Mouse (Mus musculus): Measurements from ENCODE around the gene Il21r. TPM values are rescaled to one million over a fixed set of nuclear protein-coding genes. Genes with fewer than 3 reads are reported as not detected.

Il21r gene
- polyA plus RNA-seq, 1 experiment, result not detected

GRCm38 (mm10) chr7:125581317-125581672 lies 21.9 kb upstream of the Il21r start:
- peak overlapping the region; percentile 50 for H3K4me3 ChIP-seq (ENCODE audit: insufficient read depth, low read depth, low read length)
- H3K4me1 ChIP-seq (ENCODE audit: control insufficient read depth, insufficient read depth, insufficient read length, low read length), result peaks cover 13% of the 10 kb centered on the region
- H3K27ac ChIP-seq (replicated peaks; ENCODE audit: low read depth, low read length), result peak overlapping the region; percentile 50

- Histone ChIP-seq H3K27ac (replicated peaks; ENCODE audit: low read depth, low read length) (no peak overlapping the region), H3K4me3 (ENCODE audit: insufficient read depth, low read depth, low read length) (no peak overlapping the region), H3K4me1 (ENCODE audit: control insufficient read depth, insufficient read depth, insufficient read length, low read length) (peaks cover 3% of the 10 kb centered on the region; the same call in 1 of the 2 replicates)
Measured at GRCm38 (mm10) chr7:125583325-125584004, 19.8 kb upstream of the Il21r start.

DNA sequence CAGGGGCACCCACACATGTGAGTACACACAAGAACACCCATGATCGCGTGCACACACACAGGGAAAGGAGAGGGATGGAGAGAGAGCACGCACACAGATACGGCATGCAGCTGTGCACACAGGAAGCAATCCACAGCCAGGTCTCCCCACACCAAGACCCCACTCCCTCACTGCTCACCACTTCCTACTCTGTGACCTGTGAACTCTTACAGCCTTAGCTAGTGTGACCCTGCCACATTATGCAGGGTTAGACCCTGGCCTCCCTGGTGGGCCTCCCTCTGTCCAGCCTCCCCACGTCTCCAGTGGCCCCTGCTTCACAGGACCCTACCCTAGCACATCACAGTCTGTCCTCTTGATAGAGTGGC lies 19.2 kb upstream of the Il21r start:
- Histone ChIP-seq H3K27ac (replicated peaks; ENCODE audit: low read depth, low read length) (no peak overlapping the region), H3K4me1 (ENCODE audit: control insufficient read depth, insufficient read depth, insufficient read length, low read length) (peaks cover 3% of the 10 kb centered on the region; the same call in 1 of the 2 replicates), H3K4me3 (ENCODE audit: insufficient read depth, low read depth, low read length) (no peak overlapping the region)

DNA sequence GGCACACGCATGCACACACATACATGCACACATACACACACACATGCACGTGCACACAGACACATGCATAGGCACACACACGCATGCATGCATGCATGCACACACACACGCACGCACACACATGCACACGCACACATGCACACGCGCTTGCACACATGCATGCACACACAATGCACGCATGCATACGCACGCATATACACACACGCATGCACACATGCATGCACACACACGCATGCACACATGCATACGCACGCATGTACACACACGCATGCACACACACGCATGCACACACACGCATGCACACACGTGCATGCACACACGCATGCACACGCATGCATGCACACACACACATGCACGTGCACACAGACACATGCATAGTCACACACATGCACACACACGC lies 16.9 kb upstream of the Il21r start:
- Histone ChIP-seq H3K4me3 (ENCODE audit: insufficient read depth, low read depth, low read length) (no peak overlapping the region), H3K4me1 (ENCODE audit: control insufficient read depth, insufficient read depth, insufficient read length, low read length) (no peaks in the 10 kb centered on the region), H3K27ac (replicated peaks; ENCODE audit: low read depth, low read length) (no peak overlapping the region)

GRCm38 (mm10) chr7:125588721-125589120 lies 14.5 kb upstream of the Il21r start:
- Histone ChIP-seq H3K27ac (replicated peaks; ENCODE audit: low read depth, low read length) (no peak overlapping the region), H3K4me1 (ENCODE audit: control insufficient read depth, insufficient read depth, insufficient read length, low read length) (no peaks in the 10 kb centered on the region), H3K4me3 (ENCODE audit: insufficient read depth, low read depth, low read length) (no peak overlapping the region)

DNA sequence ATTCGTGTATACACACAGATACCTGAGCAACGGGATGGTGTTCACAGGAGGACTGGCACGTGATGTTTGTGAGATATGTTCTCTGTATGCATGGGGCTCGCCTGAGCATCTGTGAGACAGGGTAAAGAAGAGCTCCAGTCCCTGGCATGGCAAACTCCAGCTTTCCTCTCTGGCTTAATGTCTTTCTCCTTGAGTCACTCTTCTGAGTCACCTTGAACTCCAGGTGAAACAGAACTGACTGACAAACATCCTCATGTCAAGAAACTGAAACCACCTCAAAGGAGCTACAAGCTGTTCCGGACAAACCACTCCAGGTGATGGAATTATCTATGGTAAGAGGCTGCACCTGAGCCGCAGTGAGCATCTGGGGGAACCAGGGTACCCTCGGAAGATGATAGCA lies 13.3 kb upstream of the Il21r start:
- Histone ChIP-seq H3K4me3 (ENCODE audit: insufficient read depth, low read depth, low read length) (no peak overlapping the region), H3K4me1 (ENCODE audit: control insufficient read depth, insufficient read depth, insufficient read length, low read length) (no peaks in the 10 kb centered on the region), H3K27ac (replicated peaks; ENCODE audit: low read depth, low read length) (no peak overlapping the region)

- no peak overlapping the region for H3K27ac ChIP-seq (replicated peaks; ENCODE audit: low read depth, low read length)
- H3K4me3 ChIP-seq (ENCODE audit: insufficient read depth, low read depth, low read length), result no peak overlapping the region
- H3K4me1 ChIP-seq (ENCODE audit: control insufficient read depth, insufficient read depth, insufficient read length, low read length), result no peaks in the 10 kb centered on the region
Measured at GRCm38 (mm10) chr7:125593831-125594230, 9.4 kb upstream of the Il21r start.

- H3K4me3 ChIP-seq (ENCODE audit: insufficient read depth, low read depth, low read length), result no peak overlapping the region
- H3K4me1 ChIP-seq (ENCODE audit: control insufficient read depth, insufficient read depth, insufficient read length, low read length), result no peaks in the 10 kb centered on the region
- no peak overlapping the region for H3K27ac ChIP-seq (replicated peaks; ENCODE audit: low read depth, low read length)
Measured at GRCm38 (mm10) chr7:125596406-125596805, 6.8 kb upstream of the Il21r start.

DNA sequence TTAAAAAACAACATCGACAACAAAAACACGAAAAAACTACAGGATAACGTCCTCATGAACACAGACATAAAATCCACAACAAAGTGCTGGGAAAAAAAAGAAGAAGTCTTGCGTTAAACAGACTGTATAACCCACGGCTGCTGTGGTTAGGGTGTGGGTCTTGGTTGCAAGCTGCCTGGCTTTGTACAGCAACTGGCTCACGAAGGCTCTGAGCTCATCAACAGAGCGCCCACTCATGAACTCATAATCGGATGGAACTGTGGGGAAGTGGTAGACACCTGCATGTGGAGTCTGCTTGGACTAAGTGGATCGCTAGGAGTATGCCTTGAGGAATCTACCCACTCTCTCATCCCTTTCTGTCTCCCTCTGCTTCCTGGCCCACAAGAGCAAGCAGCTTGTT lies 6.1 kb upstream of the Il21r start:
- Histone ChIP-seq H3K27ac (replicated peaks; ENCODE audit: low read depth, low read length) (peak overlapping the region; percentile 49; the same call in 1 of the 2 replicates), H3K4me1 (ENCODE audit: control insufficient read depth, insufficient read depth, insufficient read length, low read length) (no peaks in the 10 kb centered on the region), H3K4me3 (ENCODE audit: insufficient read depth, low read depth, low read length) (no peak overlapping the region)

DNA sequence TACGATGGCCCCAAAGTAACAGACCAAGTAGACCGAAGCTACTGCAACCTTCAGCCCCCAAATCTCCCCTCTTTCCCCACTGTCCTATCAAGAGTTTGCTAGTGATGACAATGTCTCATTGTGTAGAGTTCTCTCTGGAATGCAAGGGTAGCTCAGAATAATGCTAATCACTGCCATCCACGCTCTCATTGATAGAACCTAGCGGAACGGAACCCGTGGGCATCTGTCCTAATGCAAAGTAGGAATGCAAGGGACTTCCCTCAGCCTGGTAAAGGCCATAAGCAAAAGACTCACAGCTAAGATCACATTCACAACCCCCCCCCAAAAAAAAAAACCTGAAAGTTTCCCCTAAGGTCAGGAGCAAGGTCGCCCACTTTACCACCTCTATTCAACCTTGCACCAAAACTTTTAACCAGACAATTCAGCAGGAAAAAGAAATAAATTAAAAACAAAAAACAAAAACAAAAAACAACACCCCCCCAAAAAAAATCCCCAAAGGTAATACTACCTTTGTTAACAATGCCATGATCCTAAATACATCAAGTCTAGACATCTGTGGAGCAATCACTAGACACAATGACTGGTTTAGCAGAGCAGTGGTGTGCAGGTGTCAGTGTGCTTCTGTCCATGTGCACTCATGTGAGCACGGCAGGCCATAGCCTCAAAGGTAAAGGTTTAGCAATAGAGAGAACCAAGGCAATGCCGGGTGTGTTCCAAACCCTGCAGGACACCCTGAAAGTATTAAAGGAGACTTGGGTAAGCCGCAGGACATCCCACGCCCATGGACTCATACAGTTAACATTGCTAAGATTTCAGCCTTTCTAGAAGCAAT lies 5.5 kb upstream of the Il21r start:
- no peaks in the 10 kb centered on the region for H3K4me1 ChIP-seq (ENCODE audit: control insufficient read depth, insufficient read depth, insufficient read length, low read length)
- H3K27ac ChIP-seq (replicated peaks; ENCODE audit: low read depth, low read length), result no peak overlapping the region
- H3K4me3 ChIP-seq (ENCODE audit: insufficient read depth, low read depth, low read length), result no peak overlapping the region

DNA sequence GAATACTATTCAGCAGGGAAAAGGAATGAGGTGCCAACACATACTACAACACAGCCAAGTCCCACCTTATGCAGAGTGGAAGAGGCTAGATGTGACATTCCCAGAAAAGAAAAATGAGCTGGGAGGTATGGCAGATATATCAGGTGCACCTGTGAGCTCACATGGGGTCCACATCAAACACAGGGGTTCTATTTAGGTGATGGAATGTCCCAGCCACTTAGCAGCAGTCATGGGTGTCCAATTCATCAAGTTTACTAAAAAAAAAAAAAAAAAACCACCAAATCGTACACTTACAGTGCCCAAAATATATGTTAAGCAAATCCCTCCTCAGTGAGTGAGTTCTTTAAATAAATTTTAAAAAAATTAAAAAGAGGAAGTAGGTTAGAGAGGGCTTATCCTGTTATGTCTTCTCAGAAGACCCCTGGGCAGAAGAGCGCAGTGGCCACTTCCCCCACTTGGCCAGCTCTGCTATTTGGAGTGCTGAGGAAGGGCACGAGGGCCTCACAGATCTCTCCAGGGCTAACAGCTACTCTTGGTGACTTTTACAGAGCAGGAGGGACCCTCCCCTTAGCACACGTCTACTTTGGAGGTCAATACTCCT lies 3.8 kb upstream of the Il21r start:
- Histone ChIP-seq H3K4me3 (ENCODE audit: insufficient read depth, low read depth, low read length) (no peak overlapping the region), H3K27ac (replicated peaks; ENCODE audit: low read depth, low read length) (no peak overlapping the region), H3K4me1 (ENCODE audit: control insufficient read depth, insufficient read depth, insufficient read length, low read length) (no peaks in the 10 kb centered on the region)

- H3K27ac ChIP-seq (replicated peaks; ENCODE audit: low read depth, low read length), result no peak overlapping the region
- H3K4me1 ChIP-seq (ENCODE audit: control insufficient read depth, insufficient read depth, insufficient read length, low read length), result no peaks in the 10 kb centered on the region
- H3K4me3 ChIP-seq (ENCODE audit: insufficient read depth, low read depth, low read length), result no peak overlapping the region
Measured at GRCm38 (mm10) chr7:125600136-125600535, 3.1 kb upstream of the Il21r start.

DNA sequence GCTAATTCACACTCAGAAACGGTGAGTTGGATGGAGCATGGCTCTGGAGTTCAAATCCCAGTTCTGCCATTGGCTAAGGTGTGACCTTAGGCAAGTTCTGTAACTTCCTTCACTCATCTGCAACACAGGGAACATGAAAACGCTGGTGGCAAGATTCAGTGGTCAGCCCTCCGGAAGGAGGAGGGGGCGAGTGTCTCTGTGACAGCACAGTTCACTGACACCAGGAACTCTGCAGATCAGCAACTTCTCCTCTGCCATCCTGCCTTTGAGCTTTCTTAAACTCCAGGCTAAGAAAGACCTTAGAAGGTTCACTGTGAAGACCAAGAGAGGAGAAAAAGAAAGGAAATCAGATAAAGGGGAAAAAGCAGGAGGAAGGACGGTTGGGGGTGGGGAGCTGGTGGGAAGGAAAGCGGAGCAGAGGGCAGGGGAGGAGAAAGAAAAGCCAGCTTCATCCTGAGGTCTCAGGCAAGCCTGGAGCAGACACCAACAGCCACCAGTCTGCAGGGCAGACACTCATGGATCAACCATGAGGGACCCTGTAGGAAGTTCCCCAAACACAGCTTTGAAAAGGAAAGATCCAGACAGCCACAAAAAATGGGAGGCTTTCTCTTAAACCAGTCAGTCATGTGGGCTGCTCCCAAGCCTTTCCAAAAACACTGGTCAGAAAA lies 2.5 kb upstream of the Il21r start:
- Histone ChIP-seq H3K27ac (replicated peaks; ENCODE audit: low read depth, low read length) (no peak overlapping the region; the same call in 1 of the 2 replicates), H3K4me1 (ENCODE audit: control insufficient read depth, insufficient read depth, insufficient read length, low read length) (no peaks in the 10 kb centered on the region)

GRCm38 (mm10) chr7:125601280-125601670 lies 2.0 kb upstream of the Il21r start:
- H3K4me3 ChIP-seq (ENCODE audit: insufficient read depth, low read depth, low read length), result no peak overlapping the region
- H3K4me1 ChIP-seq (ENCODE audit: control insufficient read depth, insufficient read depth, insufficient read length, low read length), result no peaks in the 10 kb centered on the region
- no peak overlapping the region; the same call in 1 of the 2 replicates for H3K27ac ChIP-seq (replicated peaks; ENCODE audit: low read depth, low read length)

More for the DNA sequence above, 2.5 kb upstream of the Il21r start:
- H3K4me3 ChIP-seq (ENCODE audit: insufficient read depth, low read depth, low read length), result no peak overlapping the region

GRCm38 (mm10) chr7:125601821-125602448 lies 1.3 kb upstream of the Il21r start:
- 0 out of 2 replicates have a peak, but pooled peaks cover 2% of the 10 kb centered on the region for H3K4me1 ChIP-seq (ENCODE audit: control insufficient read depth, insufficient read depth, insufficient read length, low read length)
- no peak overlapping the region for H3K4me3 ChIP-seq (ENCODE audit: insufficient read depth, low read depth, low read length)
- no peak overlapping the region for H3K27ac ChIP-seq (replicated peaks; ENCODE audit: low read depth, low read length)
